Mouse (Mus musculus) heart, postnatal 36 days (tissue): ENCODE measurements around the gene Pofut2. TPM values are rescaled to one million over a fixed set of nuclear protein-coding genes. Genes with fewer than 3 reads are reported as not detected.
A peak's percentile ranks its signal among the peaks of the same experiment; 100 is the strongest.

Experiments
- DNase-seq, 2 experiments: peaks; one replicate each; pipeline ENCODE4 v3.0.0; 2021 to 2022
- intact Hi-C: fragments of 180-260 bp; cut with DNase I; formaldehyde crosslinking; loops from one replicate; pipeline ENCODE4 v1.15.1; 2025
- total RNA-seq, 2 experiments: library from RNA; stranded (reverse); gene quantifications; 2 replicates each; pipeline ENCODE4 v1.2.3; 2021

The Pofut2 gene
- total RNA-seq, 2 experiments from 2014 or later: 39.2 to 40.7 TPM

GRCm38 (mm10) chr10:77229609-77230595 lies 29.1 kb upstream of the Pofut2 start:
- DNase-seq: no peak
- intact Hi-C loops: no loop called here

- DNase-seq: no peak
- intact Hi-C loops: no loop called here
Observed at GRCm38 (mm10) chr10:77231861-77232755, 26.9 kb upstream of the Pofut2 start.

GRCm38 (mm10) chr10:77233230-77233629 lies 25.8 kb upstream of the Pofut2 start:
- intact Hi-C loops: no loop called here
- no peak for DNase-seq

- no peak for DNase-seq
- intact Hi-C loops: no loop called here
Observed at GRCm38 (mm10) chr10:77234991-77235616, 23.9 kb upstream of the Pofut2 start.

GRCm38 (mm10) chr10:77237795-77238580 lies 21.0 kb upstream of the Pofut2 start:
- DNase-seq: no peak
- intact Hi-C loops: no loop called here

- intact Hi-C loops: no loop called here
- no peak for DNase-seq
Observed at GRCm38 (mm10) chr10:77240764-77241163, 18.3 kb upstream of the Pofut2 start.

GRCm38 (mm10) chr10:77242396-77242795 lies 16.6 kb upstream of the Pofut2 start:
- no peak for DNase-seq
- intact Hi-C loops: no loop called here

- no peak for DNase-seq
- intact Hi-C loops: no loop called here
Observed at GRCm38 (mm10) chr10:77242871-77243270, 16.1 kb upstream of the Pofut2 start.

- no peak for DNase-seq
- intact Hi-C loops: no loop called here
Observed at GRCm38 (mm10) chr10:77243572-77244161, 15.4 kb upstream of the Pofut2 start.

GRCm38 (mm10) chr10:77244777-77245176 lies 14.2 kb upstream of the Pofut2 start:
- intact Hi-C loops: no loop called here

GRCm38 (mm10) chr10:77247048-77247447 lies 12.0 kb upstream of the Pofut2 start:
- no peak for DNase-seq
- intact Hi-C loops: no loop called here

More at GRCm38 (mm10) chr10:77244777-77245176, 14.2 kb upstream of the Pofut2 start:
- no peak for DNase-seq

GRCm38 (mm10) chr10:77247707-77248106 lies 11.3 kb upstream of the Pofut2 start:
- DNase-seq: no peak
- intact Hi-C loops: no loop called here

GRCm38 (mm10) chr10:77251223-77251783 lies 7.7 kb upstream of the Pofut2 start:
- peak; percentile 35 to 37 for DNase-seq
- intact Hi-C loops: loop anchor here (5.0 kb wide), 2 partner anchors 44 to 419 kb away; no protein-coding TSS in a partner anchor

GRCm38 (mm10) chr10:77251784-77252539 lies 7.1 kb upstream of the Pofut2 start:
- intact Hi-C loops: loop anchor here (5.0 kb wide), 2 partner anchors 45 to 420 kb away; no protein-coding TSS in a partner anchor

GRCm38 (mm10) chr10:77252790-77253189 lies 6.2 kb upstream of the Pofut2 start:
- intact Hi-C loops: loop anchor here (1.0 to 5.0 kb wide), 4 partner anchors 45 to 420 kb away; no protein-coding TSS in a partner anchor
- DNase-seq: peak; percentile 82 to 86

More at GRCm38 (mm10) chr10:77251784-77252539, 7.1 kb upstream of the Pofut2 start:
- DNase-seq: peak; percentile 45 to 63

GRCm38 (mm10) chr10:77255231-77255630 lies 3.8 kb upstream of the Pofut2 start:
- DNase-seq: no peak
- intact Hi-C loops: no loop called here

- no peak for DNase-seq
- intact Hi-C loops: no loop called here
Observed at GRCm38 (mm10) chr10:77255676-77256075, 3.3 kb upstream of the Pofut2 start.

- no peak for DNase-seq
- intact Hi-C loops: no loop called here
Observed at GRCm38 (mm10) chr10:77258041-77258590, 902 bp upstream of the Pofut2 start.
